17 mouse cellular contexts compared by ENCODE assay signal in genomic region chr12:33130401-33130800, GRCm38 (mm10). TPM values are rescaled to one million over a fixed set of nuclear protein-coding genes. Genes with fewer than 3 reads are reported as not detected.
DNase-seq lines count a peak whose midpoint lies in the region; ATAC-seq lines count a peak whose summit lies in the region.
"Had no signal": no experiment of that assay in that cellular context is flagged by ENCODE, and none has a peak within 500 bp of the region (broad histone marks: within the 10 kb centered on the region; RNA-seq: fewer than 3 reads in every experiment).

No protein-coding gene starts in this region.

- H3K27me3 ChIP-seq in hindbrain, embryonic 13.5 days, result no peaks in the 10 kb centered on the region
- H3K27me3 ChIP-seq in hindbrain, embryonic 10.5 days (ENCODE audit: insufficient read depth, poor library complexity, severe bottlenecking), result no peaks in the 10 kb centered on the region
- H3K27me3 ChIP-seq: embryonic facial prominence, embryonic 15.5 days; Patski had no signal

- DNase-seq in hindbrain, embryonic 10.5 days (ENCODE audit: low spot score), result no peak
- peak; percentile 56 for DNase-seq in brain, embryonic 18.5 days (ENCODE audit: low read depth, low spot score)
- DNase-seq in layer of hippocampus, adult 8-10 months (ENCODE audit: low spot score in 2 of 2), result peak; percentile 73 to 88
- peak; percentile 71 for DNase-seq in right cerebral cortex, adult 18-20 months
- no peak for DNase-seq in natural killer cell, adult 2 months (ENCODE audit: low spot score in 2 of 2)
- no peak for DNase-seq in thymus, postnatal 14 days
- DNase-seq: adrenal gland, postnatal 14 days; B cell, adult 2 months; cerebellum, adult 9-11 months; kidney, postnatal 36 days had no signal

- no peaks in the 10 kb centered on the region for H3K9me3 ChIP-seq in hindbrain, embryonic 13.5 days
- no peaks in the 10 kb centered on the region for H3K9me3 ChIP-seq in hindbrain, embryonic 10.5 days
- H3K9me3 ChIP-seq: embryonic facial prominence, embryonic 15.5 days had no signal

- peaks cover 15% of the 10 kb centered on the region for H3K4me1 ChIP-seq in hindbrain, embryonic 13.5 days (replicated peaks)
- peaks cover 24% of the 10 kb centered on the region for H3K4me1 ChIP-seq in hindbrain, embryonic 10.5 days (replicated peaks)

- H3K4me2 ChIP-seq in hindbrain, embryonic 13.5 days, result no peak overlapping the region
- H3K4me2 ChIP-seq: embryonic facial prominence, embryonic 15.5 days had no signal

- H3K36me3 ChIP-seq in hindbrain, embryonic 13.5 days, result no peaks in the 10 kb centered on the region
- H3K36me3 ChIP-seq in hindbrain, embryonic 10.5 days, result no peaks in the 10 kb centered on the region
- H3K36me3 ChIP-seq: embryonic facial prominence, embryonic 15.5 days had no signal

- 37% methylated on average over 8 of the region's 8 CpGs for WGBS in hindbrain, embryonic 13.5 days
- WGBS in hindbrain, embryonic 10.5 days, result 50% methylated on average over 8 of the region's 8 CpGs

- ATAC-seq in hindbrain, embryonic 13.5 days (ENCODE audit: low FRiP score), result peak; percentile 33; the same call in 1 of the 2 replicates
- no peak for ATAC-seq in megakaryocyte-erythroid progenitor cell, adult 5-6 weeks (replicated peaks; ENCODE audit: low FRiP score, low TSS enrichment, poor library complexity, severe bottlenecking)
- ATAC-seq: Patski had no signal

- H3K9ac ChIP-seq in hindbrain, embryonic 13.5 days, result no peak overlapping the region
- H3K9ac ChIP-seq: embryonic facial prominence, embryonic 15.5 days; liver, embryonic 14.5 days had no signal

- H3K4me3 ChIP-seq in hindbrain, embryonic 13.5 days, result no peak overlapping the region
- no peak overlapping the region for H3K4me3 ChIP-seq in hindbrain, embryonic 10.5 days
- H3K4me3 ChIP-seq: embryonic facial prominence, embryonic 15.5 days had no signal

- peak overlapping the region; percentile 52; the same call in 1 of the 2 replicates for H3K27ac ChIP-seq in hindbrain, embryonic 13.5 days
- H3K27ac ChIP-seq in hindbrain, embryonic 10.5 days, result no peak overlapping the region; the same call in 1 of the 2 replicates
- H3K27ac ChIP-seq: embryonic facial prominence, embryonic 15.5 days; liver, embryonic 14.5 days had no signal

RNA-seq across cellular contexts. Expression of gene Atxn7l1, which starts 17.1 kb away (rescaled TPM):
- 19.9 and 22.4 TPM in 2 replicates for polyA plus RNA-seq in hindbrain, embryonic 13.5 days (2015; fragmentation: Nextera tagmentation; extraction: Ambion mirVana)
- 11.2 and 12.7 TPM in 2 replicates for polyA plus RNA-seq in hindbrain, embryonic 10.5 days (2016; fragmentation: Nextera tagmentation; extraction: Ambion mirVana)
- total RNA-seq in layer of hippocampus, adult 8-10 months (2022), result 10 to 100 TPM; 56.9 to 65.7 (median 60.7) TPM
- 116 and 120 TPM in 2 replicates for total RNA-seq in megakaryocyte-erythroid progenitor cell, adult 5-6 weeks (2014; fragmentation: Nextera tagmentation)
- 29.5 and 49.3 TPM in 2 replicates for total RNA-seq in megakaryocyte-erythroid progenitor cell, adult 5-6 weeks (2017)

RNA-seq across cellular contexts. Expression of gene Cdhr3, which starts 37.7 kb away (rescaled TPM):
- 0.25 and 0.26 TPM in 2 replicates for polyA plus RNA-seq in hindbrain, embryonic 13.5 days (2015; fragmentation: Nextera tagmentation; extraction: Ambion mirVana)
- polyA plus RNA-seq in hindbrain, embryonic 10.5 days (2016; fragmentation: Nextera tagmentation; extraction: Ambion mirVana), result 0.05 and 0.27 TPM in 2 replicates
- 1 to 10 TPM; 1.8 to 2.7 (median 2.3) TPM for total RNA-seq in layer of hippocampus, adult 8-10 months (2022)
- not detected in 2 replicates for total RNA-seq in megakaryocyte-erythroid progenitor cell, adult 5-6 weeks (2014; fragmentation: Nextera tagmentation)
- total RNA-seq in megakaryocyte-erythroid progenitor cell, adult 5-6 weeks (2017), result not detected in 2 replicates
- total RNA-seq: adrenal gland, postnatal 14 days; hematopoietic stem cell, adult 5-6 weeks; neutrophil, adult 5-6 weeks had no signal
- polyA plus RNA-seq: liver, embryonic 14.5 days; Patski had no signal

Comparison
In these comparisons a context has a peak if more than half of its experiments do, and no peak if none do; other contexts are left out.
1. DNase-seq: peak in brain, embryonic 18.5 days (single experiment), layer of hippocampus, adult 8-10 months (2 of 2) and right cerebral cortex, adult 18-20 months (single experiment); none in hindbrain, embryonic 10.5 days (single experiment), natural killer cell, adult 2 months (0 of 2) and thymus, postnatal 14 days (single experiment).